Mouse (Mus musculus): Measurements from ENCODE around the gene Tlr9. TPM values are rescaled to one million over a fixed set of nuclear protein-coding genes. Genes with fewer than 3 reads are reported as not detected.
A peak's percentile ranks its signal among the peaks of the same experiment; 100 is the strongest.

Gene Tlr9
- total RNA-seq, 2 experiments from 2014 or later = 0.46 to 1.7 TPM

DNA sequence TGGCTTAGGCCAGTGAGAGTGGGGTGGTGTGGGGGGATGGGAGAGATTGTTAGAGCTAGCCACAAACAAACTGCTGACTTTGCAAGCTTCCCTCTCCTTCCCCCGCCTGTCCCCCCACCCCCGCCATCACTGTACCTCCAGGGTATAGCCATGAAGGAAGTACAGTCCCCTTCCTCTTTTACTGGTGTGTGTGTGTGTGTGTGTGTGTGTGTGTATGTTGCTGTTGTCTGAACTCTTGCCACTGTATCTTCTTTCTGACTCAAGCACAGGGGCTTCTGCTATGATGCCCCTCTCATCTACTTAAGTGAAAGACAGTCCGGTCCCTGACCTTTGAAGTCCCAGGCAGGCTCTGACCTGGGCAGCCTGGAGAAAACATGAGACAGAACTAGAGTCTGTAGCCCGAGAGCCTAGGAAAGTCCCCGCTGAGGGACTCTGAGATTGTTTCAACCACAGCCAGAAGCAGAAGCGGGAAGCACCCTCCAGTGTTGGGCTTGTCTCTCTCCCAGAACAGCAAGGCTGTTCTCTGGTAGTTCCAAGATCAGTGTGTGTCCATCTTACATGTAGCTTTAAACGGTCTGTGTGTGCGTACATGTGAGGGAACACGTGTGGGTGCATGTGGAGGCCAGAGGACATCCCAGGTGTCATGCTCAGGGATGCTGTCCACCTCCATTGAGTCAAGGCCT is 7.8 kb downstream of the Tlr9 start:
- peak; percentile 63 for ATAC-seq (replicated peaks; ENCODE audit: poor library complexity, severe bottlenecking)

DNA sequence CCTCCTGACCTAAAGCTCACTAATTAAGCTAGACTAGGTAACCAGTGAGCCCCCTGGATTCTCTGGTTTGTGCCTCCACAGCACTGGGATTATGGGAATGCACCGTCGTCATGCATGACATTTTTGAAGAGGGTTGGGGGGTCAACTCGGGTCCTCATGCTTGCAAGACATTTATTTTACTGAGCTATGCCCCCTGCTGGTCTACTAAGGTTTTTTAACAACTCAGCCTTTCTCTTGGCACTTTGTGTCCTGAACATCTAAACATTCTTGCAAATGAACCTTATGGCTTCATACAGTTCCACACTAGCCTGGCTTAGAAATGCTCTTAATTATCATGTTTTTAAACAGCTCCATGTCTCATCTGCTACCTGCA is 8.3 kb downstream of the Tlr9 start:
- ATAC-seq (replicated peaks; ENCODE audit: poor library complexity, severe bottlenecking) = no peak

DNA sequence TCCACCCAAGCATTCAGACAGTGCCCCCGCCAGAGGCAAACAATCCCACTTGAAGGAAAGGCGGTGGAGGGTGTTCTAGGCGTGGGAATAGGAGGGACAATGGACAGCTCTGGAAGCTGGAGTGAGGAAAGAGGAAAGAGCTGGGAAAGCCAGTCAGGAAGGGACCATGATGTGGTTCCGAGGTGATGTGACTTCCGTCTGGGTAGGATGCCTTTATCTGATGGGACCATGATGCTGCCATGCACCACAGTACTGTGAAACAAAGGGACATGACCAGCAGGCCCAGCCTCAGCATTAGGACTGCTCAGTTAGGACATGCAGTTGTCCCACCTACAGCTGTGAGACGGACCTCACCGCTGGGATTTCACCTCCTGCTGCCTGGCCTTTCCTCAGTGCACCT is 8.8 kb downstream of the Tlr9 start:
- no peak for ATAC-seq (replicated peaks; ENCODE audit: poor library complexity, severe bottlenecking)

DNA sequence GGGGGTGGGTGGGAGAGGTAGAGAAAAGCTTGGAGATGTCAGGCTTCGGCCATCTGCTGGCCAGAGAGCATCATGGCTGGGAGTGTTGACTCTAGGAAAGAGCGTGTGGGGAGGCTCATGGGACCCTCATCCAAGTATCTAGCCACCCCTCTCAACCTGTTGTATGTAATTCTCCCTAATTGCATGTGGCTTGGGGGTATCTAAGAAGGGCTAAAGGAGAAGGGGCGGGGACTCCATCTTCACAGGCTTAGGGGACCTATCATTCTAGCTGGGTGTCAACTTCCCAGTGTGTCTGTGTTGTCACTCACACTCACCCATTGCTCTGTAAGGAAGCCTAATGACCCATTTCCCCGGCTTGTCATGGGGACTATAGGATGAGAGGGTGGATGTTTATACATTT is 9.4 kb downstream of the Tlr9 start:
- peak; percentile 15 for ATAC-seq (replicated peaks; ENCODE audit: poor library complexity, severe bottlenecking)

DNA sequence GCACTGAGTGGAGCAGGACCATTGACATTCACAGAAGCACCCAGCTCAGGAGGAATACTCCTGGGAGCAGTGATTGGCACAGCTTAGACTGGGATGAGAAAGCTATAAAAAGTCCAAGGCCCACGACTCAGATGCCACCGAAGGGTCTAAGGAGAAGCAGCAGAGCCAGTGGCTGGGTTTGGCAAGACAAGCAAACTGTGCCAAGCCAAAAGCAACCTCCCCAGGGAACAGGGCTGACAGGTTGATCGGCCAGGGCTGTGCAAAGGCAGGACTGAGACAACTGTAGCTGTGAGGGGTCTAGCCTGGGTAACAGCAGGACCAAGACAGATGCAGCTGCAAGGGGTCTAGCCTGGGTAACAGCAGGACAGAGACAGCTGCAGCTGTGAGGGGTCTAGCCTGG is 10.6 kb downstream of the Tlr9 start:
- no peak for ATAC-seq (replicated peaks; ENCODE audit: poor library complexity, severe bottlenecking)

DNA sequence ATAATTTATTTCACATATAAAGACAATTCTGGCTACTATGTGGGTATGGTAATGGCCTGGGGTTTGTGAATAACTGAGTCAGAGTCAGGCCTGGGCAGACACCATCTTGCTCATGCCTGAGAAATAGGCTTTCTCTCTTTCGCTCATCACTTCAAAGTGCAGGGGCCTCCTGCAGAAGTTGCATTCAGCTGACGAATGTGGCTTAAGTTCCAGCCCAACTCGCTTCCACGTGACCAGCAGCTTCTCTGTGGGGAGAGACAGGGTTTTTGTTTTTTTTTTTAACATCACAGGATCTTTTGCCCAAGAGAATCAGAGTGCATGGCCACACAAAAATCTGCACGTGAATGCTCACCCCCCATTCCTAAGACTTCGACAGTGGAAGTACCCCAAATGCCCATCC is 11.6 kb downstream of the Tlr9 start:
- ATAC-seq (replicated peaks; ENCODE audit: poor library complexity, severe bottlenecking) = no peak

DNA sequence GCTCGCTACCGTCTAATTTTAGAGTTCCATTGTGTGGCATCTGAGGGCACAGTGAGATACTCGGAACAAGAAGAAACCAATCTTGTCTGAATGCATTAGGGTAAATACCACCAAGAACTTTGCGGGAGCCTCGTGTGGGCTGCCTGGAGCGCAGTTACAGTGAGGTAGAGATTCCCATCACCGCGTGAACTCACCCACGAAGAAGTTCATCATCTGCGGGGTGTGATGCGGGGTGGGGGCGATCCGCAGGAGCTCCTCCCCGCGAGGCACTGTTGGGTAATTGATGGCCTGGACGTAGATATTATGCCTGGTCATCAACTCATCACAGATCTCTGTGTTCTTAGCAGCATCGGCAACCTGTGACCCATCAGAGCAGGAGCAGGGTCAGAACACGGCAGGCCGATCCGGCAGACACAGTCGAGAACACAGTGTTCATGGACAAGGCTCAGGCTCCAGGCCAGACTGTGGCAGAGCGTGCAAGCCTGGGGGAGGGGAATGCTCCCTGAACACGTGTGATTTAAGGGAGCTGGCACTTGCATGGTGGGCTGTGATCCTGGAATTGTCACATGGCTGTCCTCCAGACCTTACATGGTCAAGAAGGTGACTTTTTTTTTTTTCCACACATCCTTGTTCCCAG is 12.9 kb downstream of the Tlr9 start:
- ATAC-seq (replicated peaks; ENCODE audit: poor library complexity, severe bottlenecking) = no peak

DNA sequence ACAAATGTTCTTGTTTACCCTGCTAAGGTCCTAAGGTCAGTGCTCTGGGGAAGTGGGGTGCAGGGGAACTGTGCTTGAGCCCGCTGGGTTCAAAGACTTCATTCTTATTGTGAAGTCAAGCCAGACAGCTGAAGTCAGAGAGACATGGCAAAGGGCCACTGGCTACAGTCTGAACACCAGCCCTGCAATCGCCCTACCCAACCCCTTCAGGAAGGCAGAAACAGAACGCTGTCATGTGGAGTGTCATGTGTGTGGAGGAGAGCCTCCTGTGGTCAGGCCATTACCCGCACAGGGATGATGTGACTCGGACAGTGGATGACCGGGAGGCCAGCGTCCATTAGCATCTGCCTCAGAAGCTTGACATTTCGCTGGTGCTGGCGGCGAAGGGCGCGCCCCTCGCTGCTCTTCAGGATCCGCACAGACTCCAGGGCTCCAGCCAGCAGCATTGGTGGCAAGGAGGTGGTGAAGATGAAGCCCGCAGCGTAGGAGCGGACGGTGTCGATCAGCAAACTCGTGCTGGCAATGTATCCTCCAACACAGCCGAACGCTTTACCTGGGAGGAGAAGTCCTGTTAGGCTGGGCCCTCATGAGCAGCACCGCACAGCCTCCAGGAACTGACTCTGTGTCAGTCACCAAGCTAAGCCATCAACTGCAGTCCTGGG is 13.9 kb downstream of the Tlr9 start:
- ATAC-seq (replicated peaks; ENCODE audit: poor library complexity, severe bottlenecking) = no peak

DNA sequence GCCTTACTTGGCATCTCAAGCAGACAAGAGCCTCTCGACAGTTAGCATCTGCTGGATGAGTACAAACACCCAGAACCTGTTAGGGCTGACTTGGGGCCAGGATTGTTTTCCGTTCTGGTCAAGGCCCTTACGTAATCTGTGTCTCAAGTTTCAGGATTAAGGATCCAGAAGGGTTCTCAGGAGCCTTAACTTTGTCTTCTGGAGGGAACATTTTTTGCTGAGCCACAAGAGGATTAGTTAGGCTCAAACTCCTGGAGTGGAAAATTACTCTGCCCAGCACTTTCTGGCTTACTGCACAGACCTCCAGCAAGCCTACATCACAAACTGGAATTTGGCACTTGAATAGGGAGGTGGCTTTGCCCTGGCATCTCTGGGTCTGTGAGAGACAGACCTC is 14.4 kb downstream of the Tlr9 start:
- no peak for ATAC-seq (replicated peaks; ENCODE audit: poor library complexity, severe bottlenecking)

DNA sequence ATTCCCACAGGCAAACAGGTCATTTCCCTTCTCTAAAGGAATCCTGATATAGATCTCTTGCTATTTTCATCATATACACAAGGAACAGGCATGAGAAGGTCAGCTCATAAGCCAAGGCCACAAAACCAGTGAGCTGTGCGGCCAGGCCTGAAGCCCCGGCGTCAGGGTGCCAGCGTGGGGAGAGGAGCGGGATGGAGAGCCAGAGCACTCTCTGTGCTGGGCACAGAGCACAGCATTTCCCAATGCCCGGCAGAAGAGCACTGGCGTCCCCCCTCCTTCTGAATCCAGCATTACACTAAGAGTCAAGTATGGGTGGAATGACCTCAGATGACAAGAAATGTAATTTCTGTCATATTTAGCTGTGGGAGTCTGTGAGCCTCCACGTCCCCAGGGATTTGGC is 15.0 kb downstream of the Tlr9 start:
- no peak for ATAC-seq (replicated peaks; ENCODE audit: poor library complexity, severe bottlenecking)

DNA sequence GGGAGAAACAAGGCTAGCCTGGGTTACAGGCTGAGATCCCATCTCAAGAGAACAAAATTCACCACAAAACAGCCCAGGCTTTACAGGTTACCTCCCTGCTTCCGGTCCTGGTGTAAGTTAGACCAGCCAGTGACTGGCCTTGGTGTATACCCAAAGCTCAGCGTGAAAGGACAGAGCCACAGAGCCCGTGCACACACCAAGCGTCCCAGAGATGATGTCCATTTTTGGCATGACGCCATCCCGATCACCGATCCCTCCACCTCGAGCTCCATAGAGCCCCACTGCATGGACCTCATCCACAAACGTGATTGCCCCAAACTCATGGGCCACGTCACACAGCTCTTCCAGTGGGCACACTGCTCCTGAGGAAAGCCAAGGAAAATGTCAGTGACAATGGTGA is 15.5 kb downstream of the Tlr9 start:
- ATAC-seq (replicated peaks; ENCODE audit: poor library complexity, severe bottlenecking) = no peak

DNA sequence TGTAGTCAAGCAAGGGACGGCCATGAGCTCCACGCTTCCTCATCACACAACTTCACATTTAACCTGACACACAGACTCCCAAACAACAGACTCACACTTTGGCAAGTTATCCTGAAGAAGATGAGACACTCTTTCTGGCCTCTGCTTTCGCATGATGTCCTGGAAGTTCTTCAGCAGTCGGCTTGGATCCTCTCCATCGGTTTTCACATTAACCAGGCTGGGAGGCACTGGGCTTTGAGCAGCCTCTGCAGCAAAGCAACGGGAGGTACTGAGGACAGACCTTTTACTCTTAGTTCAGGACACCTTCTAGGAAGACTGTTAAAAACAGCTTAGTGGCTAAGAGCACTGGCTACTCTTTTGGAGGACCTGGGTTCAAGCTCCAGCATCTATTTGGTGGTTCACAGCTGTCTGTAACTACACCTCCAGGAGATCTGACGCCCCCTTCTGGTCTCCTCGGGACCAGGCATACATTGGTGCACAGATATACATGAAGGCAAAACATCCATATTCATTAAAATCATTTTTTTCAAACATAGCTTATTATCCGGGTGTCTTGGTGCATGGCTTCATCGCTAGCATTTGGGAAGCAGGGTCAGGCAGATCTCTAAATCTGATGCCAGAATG is 19.3 kb downstream of the Tlr9 start:
- ATAC-seq (replicated peaks; ENCODE audit: poor library complexity, severe bottlenecking) = no peak

DNA sequence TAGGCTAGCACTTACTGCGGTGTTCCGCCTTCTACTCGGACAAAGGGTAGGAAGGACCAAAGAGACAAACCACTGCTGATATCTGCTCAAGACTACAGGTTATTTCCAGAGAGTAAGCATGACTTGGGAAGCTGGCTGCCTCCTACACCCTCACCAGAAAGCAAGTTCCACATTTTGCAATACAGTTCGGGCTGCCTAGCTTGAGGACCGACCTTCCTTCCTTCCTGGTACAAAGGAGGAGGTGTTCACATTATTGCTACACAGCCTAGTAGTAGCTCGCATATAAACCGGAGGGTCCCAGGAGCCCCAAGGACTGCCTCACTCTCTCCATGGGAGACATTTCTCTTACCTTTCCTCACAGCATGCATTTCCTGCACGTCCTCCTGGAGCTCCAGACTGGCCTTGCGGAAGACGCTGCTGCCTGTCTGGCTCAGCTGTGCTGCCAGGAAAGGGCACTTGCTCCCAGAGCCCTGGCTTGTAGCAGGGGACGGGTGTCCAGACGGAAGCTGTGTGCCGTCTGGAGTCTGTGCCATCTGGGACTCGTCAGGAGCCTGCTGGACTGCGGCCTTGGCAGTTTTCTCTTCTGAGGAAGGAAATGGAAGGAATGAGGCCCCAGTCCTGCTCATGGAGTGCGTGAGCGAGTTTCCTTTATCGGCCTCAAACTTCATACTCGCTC is 20.6 kb downstream of the Tlr9 start:
- peak; percentile 64 for ATAC-seq (replicated peaks; ENCODE audit: poor library complexity, severe bottlenecking)

DNA sequence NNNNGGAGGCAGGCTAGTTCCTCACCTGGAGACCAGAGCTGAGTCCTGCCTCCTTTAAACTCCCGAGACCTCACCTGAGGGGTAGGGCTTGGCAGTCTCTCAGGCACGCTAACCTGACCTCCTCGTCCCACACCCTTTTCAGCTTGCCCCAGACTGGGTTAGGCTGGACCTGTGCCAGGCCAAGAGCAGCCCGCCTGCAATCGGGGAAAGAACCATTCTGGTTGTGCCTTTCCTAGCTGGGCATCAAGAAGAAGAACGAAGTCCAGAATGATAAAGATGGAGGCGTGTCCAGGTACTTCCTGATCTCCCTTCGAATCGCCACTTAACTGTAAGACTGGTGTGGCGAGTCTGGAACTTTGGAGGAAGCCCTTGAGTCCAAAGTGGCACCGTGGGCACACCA is 27.2 kb downstream of the Tlr9 start:
- ATAC-seq (replicated peaks; ENCODE audit: poor library complexity, severe bottlenecking) = no peak

DNA sequence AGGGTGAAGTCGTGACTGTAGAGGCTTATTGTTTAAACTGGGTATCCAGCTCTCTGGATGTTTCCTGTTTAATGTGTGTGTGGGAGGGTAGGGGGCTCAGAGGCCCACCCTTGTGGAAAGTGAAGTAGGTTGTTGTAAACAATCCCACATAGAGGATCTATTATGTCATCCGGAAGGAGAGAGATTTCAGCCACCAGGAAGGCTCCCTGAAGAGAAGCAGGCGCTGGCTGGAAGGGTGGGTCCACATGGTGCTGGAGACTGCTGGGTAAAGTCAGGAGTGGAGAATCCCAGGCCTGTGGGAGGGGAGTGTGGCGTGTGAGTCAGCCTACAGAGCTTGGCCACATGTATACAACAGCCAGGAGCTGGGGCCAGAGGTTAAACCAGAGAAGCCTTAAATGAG is 27.8 kb downstream of the Tlr9 start:
- no peak for ATAC-seq (replicated peaks; ENCODE audit: poor library complexity, severe bottlenecking)

DNA sequence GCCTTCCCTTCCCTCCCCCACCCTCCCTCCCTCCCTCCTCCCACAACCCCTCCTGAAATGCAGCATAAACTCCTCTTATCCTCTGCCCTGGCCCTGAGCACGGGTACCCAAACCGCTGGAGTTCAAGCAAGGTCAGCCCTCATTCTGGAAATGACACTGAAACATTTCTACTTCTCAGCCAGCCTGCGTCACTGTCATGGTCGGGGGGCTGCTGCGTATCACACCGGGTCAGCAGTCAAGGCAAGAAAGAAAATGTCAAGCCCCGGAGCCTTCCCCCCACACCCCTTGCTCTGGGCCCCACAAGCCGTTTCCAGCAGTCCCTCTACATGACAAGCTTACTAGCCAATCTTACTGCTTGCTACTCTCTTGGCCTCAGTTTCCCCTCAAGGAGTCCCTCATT is 28.7 kb downstream of the Tlr9 start:
- ATAC-seq (replicated peaks; ENCODE audit: poor library complexity, severe bottlenecking) = no peak

DNA sequence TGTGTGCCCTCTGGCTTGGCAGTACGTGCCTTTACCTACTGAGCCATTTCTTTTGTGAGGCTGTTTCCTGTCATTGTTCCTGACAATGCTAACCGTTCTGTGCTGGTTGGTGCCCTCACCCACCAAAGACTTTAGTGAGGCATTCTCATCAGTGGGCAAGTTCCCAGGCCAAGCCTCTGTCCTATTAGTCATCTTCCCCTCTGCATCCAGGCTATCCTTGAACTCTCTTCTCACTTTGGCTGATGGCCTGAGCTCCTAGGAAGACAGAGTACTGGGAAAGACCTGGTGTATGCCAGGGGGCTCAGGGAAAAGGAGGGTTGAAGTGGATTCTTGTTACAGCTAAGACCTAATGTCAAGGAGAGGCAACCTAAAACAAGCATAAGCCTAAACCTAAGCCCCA is 31.6 kb downstream of the Tlr9 start:
- ATAC-seq (replicated peaks; ENCODE audit: poor library complexity, severe bottlenecking) = no peak

DNA sequence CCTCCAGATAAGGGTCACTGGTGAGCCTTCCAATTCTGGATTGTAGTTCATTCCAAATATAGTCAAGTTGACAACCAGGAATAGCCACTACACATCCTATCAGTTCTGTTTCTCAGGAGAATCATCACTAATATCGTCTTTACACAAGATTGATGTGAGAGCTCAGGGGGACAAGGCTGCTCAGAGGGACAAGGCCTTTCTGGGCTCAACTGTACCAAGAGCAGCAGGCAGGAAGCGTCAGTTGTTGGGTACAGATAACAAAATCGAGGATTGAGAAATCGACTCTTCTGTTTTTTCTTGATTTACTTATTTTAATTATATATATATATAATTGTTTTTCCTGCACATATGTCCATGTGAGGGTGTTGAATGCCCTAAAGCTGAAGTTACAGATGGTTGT is 36.0 kb downstream of the Tlr9 start:
- ATAC-seq (replicated peaks; ENCODE audit: poor library complexity, severe bottlenecking) = 0 out of 2 replicates have a peak, but pooled peaks have one; percentile 10

DNA sequence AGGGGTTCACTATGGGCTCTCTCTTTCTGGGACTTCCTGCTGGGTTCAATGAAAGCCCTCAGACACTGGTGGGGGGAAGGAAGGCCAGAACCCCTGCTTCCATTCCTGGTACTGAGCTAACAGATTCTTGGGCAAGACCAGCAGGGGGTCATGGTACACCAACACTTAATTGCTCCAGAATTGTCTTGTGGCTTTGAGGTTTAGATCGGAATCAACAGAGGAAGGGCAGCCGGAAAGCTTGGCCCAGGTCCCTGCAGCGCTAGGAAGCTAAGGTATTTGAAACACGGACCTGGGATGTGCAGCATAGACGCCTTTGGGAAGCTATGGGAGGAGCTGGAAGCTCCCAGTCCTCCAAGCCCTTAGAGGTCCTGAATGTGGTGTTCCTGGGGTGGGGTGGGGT is 36.6 kb downstream of the Tlr9 start:
- peak; percentile 66 for ATAC-seq (replicated peaks; ENCODE audit: poor library complexity, severe bottlenecking)

DNA sequence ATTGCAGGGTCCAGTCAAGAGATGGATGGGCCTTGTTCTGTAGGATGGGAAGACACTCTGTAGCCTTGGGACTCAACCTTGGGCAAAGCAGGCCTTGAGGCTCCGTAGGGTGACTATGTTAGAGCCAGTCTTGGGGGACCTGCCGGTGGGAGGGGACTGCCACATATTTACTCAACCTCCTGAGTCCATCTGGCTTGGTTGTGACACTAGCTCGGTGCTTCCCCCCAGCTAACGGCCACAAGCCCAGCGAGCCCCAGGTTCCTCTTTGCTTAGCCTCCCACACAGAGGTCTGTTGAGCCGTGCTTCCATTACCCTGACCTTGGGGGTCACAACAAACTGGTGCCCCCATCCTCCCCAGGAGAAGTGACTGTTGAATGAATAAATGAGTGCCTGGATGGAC is 38.7 kb downstream of the Tlr9 start:
- peak; percentile 83 for ATAC-seq (replicated peaks; ENCODE audit: poor library complexity, severe bottlenecking)

DNA sequence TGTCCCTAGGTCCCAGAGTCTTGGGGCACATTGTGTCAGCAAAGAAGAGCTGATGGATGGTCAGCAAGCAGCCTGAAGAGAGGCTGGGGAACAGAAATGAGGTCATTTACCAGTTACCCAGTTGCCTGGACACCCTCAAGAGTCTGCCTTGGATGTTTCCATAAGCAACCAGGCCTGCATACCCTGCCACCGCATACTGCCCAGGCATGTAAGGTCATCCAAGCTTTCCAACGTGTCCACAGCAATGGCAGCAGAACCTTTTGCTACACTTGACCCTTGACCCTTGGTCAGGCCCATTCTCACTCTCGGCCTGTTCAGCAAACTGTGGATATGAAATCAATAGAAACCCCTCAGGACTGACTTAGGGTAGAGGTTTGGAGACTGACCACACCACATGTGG is 39.1 kb downstream of the Tlr9 start:
- ATAC-seq (replicated peaks; ENCODE audit: poor library complexity, severe bottlenecking) = peak; percentile 10

Data from granulocyte monocyte progenitor cell, adult 5-6 weeks (primary cell).